Mouse (Mus musculus) hindbrain, embryonic 16.5 days (tissue): ENCODE measurements around the gene Zfp429. TPM values are rescaled to one million over a fixed set of nuclear protein-coding genes. Genes with fewer than 3 reads are reported as not detected.
A peak's percentile ranks its signal among the peaks of the same experiment; 100 is the strongest.
"Not testable (repeated sequence)": the region's sequence is repeated elsewhere in the genome, so short reads cannot be mapped to it uniquely, and the experiment has no call there.

ENCODE experiments used
- ATAC-seq: fragments of 200-750 bp; cut with Nextera tagmentation; 2 replicates; pipeline ENCODE4 v1.8.0; 2017; ENCODE audit warnings: moderate TSS enrichment, moderate library complexity
- H3K27ac ChIP-seq: fragments of 300-500 bp; sonication (generic); 2 replicates; pipeline ENCODE4 v1.5.1; 2014; ENCODE audit warnings: low read depth, mild to moderate bottlenecking, control low read depth, low read length, moderate library complexity
- H3K27me3 ChIP-seq: fragments of 300-500 bp; sonication (generic); replicated peaks from 2 replicates; pipeline ENCODE4 v1.6.1; 2014; ENCODE audit warnings: low read length; ENCODE audit not compliant: control insufficient read depth, insufficient read depth
- H3K36me3 ChIP-seq: fragments of 300-500 bp; sonication (generic); 2 replicates; pipeline ENCODE4 v1.6.1; 2014; ENCODE audit warnings: mild to moderate bottlenecking, low read length, moderate library complexity, mixed read lengths; ENCODE audit not compliant: control insufficient read depth, insufficient read depth
- H3K4me1 ChIP-seq: fragments of 300-500 bp; sonication (generic); 2 replicates; pipeline ENCODE4 v1.6.1; 2014; ENCODE audit warnings: low read depth, low read length; ENCODE audit not compliant: control insufficient read depth, insufficient read depth
- H3K4me2 ChIP-seq: fragments of 300-500 bp; sonication (generic); 2 replicates; pipeline ENCODE4 v1.6.1; 2014; ENCODE audit warnings: mild to moderate bottlenecking, low read length, control low read depth, moderate library complexity
- H3K4me3 ChIP-seq: fragments of 300-500 bp; sonication (generic); 2 replicates; pipeline ENCODE4 v1.5.1; 2014; ENCODE audit warnings: mild to moderate bottlenecking, low read length, control low read depth, moderate library complexity
- H3K9ac ChIP-seq: fragments of 300-500 bp; sonication (generic); 2 replicates; pipeline ENCODE4 v1.6.1; 2014; ENCODE audit warnings: low read depth, mild to moderate bottlenecking, control low read depth, low read length, moderate library complexity
- H3K9me3 ChIP-seq: fragments of 300-500 bp; sonication (generic); 2 replicates; pipeline ENCODE4 v1.6.1; 2014; ENCODE audit warnings: mild to moderate bottlenecking, low read length, moderate library complexity; ENCODE audit not compliant: control insufficient read depth
- WGBS: fragments of 180-500 bp; shearing (Covaris S2); extraction: QIAGEN DNeasy Blood & Tissue Kit; methylation state at CpG from one replicate; pipeline ENCODE4 v1.1.7; 2014; 5-methylcytosine and 5-hydroxymethylcytosine counted together
- polyA plus RNA-seq: library from polyadenylated mRNA; unstranded; fragments of >200 nt; fragmentation: Nextera tagmentation; extraction: Ambion mirVana; gene quantifications from 2 replicates; pipeline ENCODE4 v1.2.1, GENCODE M21; 2015

Gene Zfp429
- polyA plus RNA-seq, 1 experiment from 2014 or later: 4.2 TPM

- H3K4me3 ChIP-seq, H3K9ac ChIP-seq, H3K27me3 ChIP-seq, H3K9me3 ChIP-seq, H3K27ac ChIP-seq, H3K4me1 ChIP-seq, ATAC-seq, H3K36me3 ChIP-seq, H3K4me2 ChIP-seq: not testable (repeated sequence)
- WGBS: 71% methylated on average over 3 of the region's 3 CpGs
Observed at GRCm38 (mm10) chr13:67413634-67414033, 14.0 kb upstream of the Zfp429 start.

DNA sequence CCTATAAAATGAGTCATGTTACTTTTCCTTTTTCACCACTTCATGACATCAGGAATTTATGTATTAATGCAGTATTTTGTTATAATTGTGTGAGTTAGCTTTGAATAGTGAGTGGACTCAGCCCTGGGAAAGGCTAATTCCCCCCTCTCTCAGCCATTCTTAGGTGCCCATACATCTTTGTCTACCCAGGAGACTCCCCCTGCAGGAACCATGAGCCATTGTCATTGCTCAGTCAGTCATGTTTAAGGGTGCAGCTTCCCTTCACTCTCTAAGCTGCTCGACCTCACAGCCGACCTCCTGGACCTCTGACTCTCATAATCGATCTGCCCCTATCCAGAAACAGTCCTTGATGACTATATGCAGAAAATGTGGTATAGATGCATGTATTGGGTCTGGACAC is 23.4 kb downstream of the Zfp429 start:
- not testable (repeated sequence) for H3K4me3 ChIP-seq, H3K9ac ChIP-seq, H3K4me1 ChIP-seq, H3K4me2 ChIP-seq, H3K27me3 ChIP-seq, ATAC-seq, H3K9me3 ChIP-seq, H3K27ac ChIP-seq, H3K36me3 ChIP-seq
- 59% methylated on average over 3 of the region's 3 CpGs for WGBS

GRCm38 (mm10) chr13:67375050-67375911 is 24.3 kb downstream of the Zfp429 start, which contains the start of the genes Gm28041 and Zfp456:
Gm28041 (minus strand) TSS chr13:67375733.
Zfp456 (minus strand) TSS chr13:67375810.
- not testable (repeated sequence) for H3K9me3 ChIP-seq, H3K4me1 ChIP-seq, H3K27me3 ChIP-seq, H3K36me3 ChIP-seq, H3K27ac ChIP-seq
- 17% methylated on average over 13 of the region's 15 CpGs for WGBS
- Histone ChIP-seq H3K9ac (peak within 1 kb of the TSS; percentile 61), H3K4me2 (peak within 1 kb of the TSS; percentile 68), H3K4me3 (peak within 1 kb of the TSS; percentile 46)
- peak; percentile 98 for ATAC-seq

DNA sequence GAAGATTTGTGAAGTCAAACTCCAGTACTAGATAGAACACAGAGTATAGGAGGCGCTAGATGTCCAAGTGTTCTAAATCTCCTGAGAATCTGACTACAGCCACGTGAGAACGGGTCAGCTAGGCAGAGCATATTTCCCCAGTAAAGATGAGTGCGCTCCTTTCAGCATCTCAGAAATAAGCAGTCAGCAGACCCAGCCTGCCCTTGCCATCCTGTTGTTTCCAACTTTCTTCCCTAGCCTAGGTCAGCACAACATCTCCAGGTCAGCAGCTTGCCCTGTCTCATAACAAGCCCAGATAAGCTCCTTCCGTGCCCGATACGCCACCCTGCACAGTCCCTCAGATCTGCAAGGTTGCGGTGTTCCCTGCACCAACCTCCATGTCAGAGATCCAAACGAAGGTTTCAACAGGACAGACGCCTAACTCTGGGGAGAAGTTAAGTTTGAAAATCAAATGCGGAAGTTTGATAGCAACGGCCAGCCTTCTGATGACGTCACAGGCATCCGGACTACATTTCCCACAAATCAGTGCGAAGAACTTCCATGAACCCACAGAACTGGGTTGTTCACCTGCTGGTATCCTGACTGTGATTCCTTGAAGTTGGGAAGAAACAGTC is 39.4 kb downstream of the Zfp429 start, which contains the start of the genes Gm28044 and Zfp953:
Gene Gm28044 (minus strand): TSS at position 406 of the 614 bp plus-strand sequence.
Gene Zfp953 (minus strand): TSS at position 475 of the 614 bp plus-strand sequence.
- H3K27ac ChIP-seq: peak within 1 kb of the TSS; percentile 5; the same call in 1 of the 2 replicates
- H3K27me3 ChIP-seq: no peaks in the 10 kb centered on the region
- ATAC-seq: peak; percentile 97
- H3K36me3 ChIP-seq: no peaks in the 10 kb centered on the region
- peak within 1 kb of the TSS; percentile 57 for H3K4me3 ChIP-seq
- peak within 1 kb of the TSS; percentile 61 for H3K9ac ChIP-seq
- H3K4me1 ChIP-seq: peaks cover 10% of the 10 kb centered on the region
- no peaks in the 10 kb centered on the region for H3K9me3 ChIP-seq
- WGBS: under 1% methylated on average over 15 of the region's 15 CpGs
- H3K4me2 ChIP-seq: peak within 1 kb of the TSS; percentile 91

DNA sequence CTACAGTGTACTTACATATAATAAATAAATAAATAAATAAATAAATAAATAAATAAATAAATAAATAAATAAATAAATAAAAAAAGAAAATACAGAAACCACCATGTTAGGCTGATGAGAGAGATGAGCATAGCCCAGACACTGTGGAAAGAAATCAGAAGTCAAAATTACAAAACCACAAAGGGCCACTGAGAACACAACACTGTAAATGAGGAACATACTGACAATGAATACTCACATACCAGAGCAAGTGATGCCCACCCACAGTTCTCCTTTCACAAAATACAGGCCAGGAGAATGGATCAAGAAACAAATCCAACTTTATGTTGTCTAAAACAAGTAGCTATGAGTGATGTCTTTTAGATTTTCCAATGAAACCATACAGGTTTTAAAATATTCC is 47.8 kb downstream of the Zfp429 start:
- Histone ChIP-seq H3K9me3 (no peaks in the 10 kb centered on the region), H3K36me3 (no peaks in the 10 kb centered on the region), H3K4me2 (no peak overlapping the region), H3K4me1 (no peaks in the 10 kb centered on the region), H3K9ac (no peak overlapping the region), H3K27ac (no peak overlapping the region), H3K4me3 (no peak overlapping the region), H3K27me3 (no peaks in the 10 kb centered on the region)
- no peak for ATAC-seq

GRCm38 (mm10) chr13:67343422-67343821 is 56.2 kb downstream of the Zfp429 start:
- H3K4me1 ChIP-seq: no peaks in the 10 kb centered on the region
- ATAC-seq: no peak
- no peaks in the 10 kb centered on the region for H3K36me3 ChIP-seq
- no peak overlapping the region for H3K27ac ChIP-seq
- H3K4me3 ChIP-seq: no peak overlapping the region
- no peak overlapping the region for H3K9ac ChIP-seq
- H3K9me3 ChIP-seq: no peaks in the 10 kb centered on the region
- 87% methylated on average over 2 of the region's 2 CpGs for WGBS
- H3K4me2 ChIP-seq: no peak overlapping the region
- H3K27me3 ChIP-seq: no peaks in the 10 kb centered on the region

Other genes starting within 250 kb of the Zfp429 start
- 6.3 and 6.4 TPM in 2 replicates for gene Rsl1, start 226.6 kb downstream of the Zfp429 start, polyA plus RNA-seq
- 2.2 and 2.6 TPM in 2 replicates for gene Zfp455, start 205.3 kb downstream of the Zfp429 start, polyA plus RNA-seq
- gene Zfp458, start 121.4 kb downstream of the Zfp429 start, polyA plus RNA-seq: 4.4 and 5.5 TPM in 2 replicates
- 1.0 and 1.1 TPM in 2 replicates for gene Zfp457, start 93.3 kb downstream of the Zfp429 start, polyA plus RNA-seq
- gene Zfp595, start 67.2 kb downstream of the Zfp429 start, polyA plus RNA-seq: 1.4 and 1.5 TPM in 2 replicates
- not detected in 2 replicates for gene Gm28044, start 39.3 kb downstream of the Zfp429 start, polyA plus RNA-seq
- gene Zfp953, start 39.2 kb downstream of the Zfp429 start, polyA plus RNA-seq: 0.58 and 0.60 TPM in 2 replicates
- gene Gm28041, start 24.1 kb downstream of the Zfp429 start, polyA plus RNA-seq: not detected in 2 replicates
- 0.72 and 0.78 TPM in 2 replicates for gene Zfp456, start 24.0 kb downstream of the Zfp429 start, polyA plus RNA-seq
- gene Zfp459, start 21.6 kb upstream of the Zfp429 start, polyA plus RNA-seq: 1.8 TPM in 2 replicates
- gene Zfp874a, start 51.8 kb upstream of the Zfp429 start, polyA plus RNA-seq: 5.7 and 7.1 TPM in 2 replicates
- 3.2 and 3.3 TPM in 2 replicates for gene Zfp874b, start 84.4 kb upstream of the Zfp429 start, polyA plus RNA-seq
- gene Zfp58, start 100.7 kb upstream of the Zfp429 start, polyA plus RNA-seq: 9.8 and 10.5 TPM in 2 replicates
- gene Gm26965, start 126.3 kb upstream of the Zfp429 start, polyA plus RNA-seq: 0.16 TPM in 1 of 2 replicates, not detected in the other
- gene Zfp87, start 126.4 kb upstream of the Zfp429 start, polyA plus RNA-seq: 32.6 and 37.6 TPM in 2 replicates
- 12.3 and 13.6 TPM in 2 replicates for gene Zfp748, start 154.0 kb upstream of the Zfp429 start, polyA plus RNA-seq
- 4.4 and 4.9 TPM in 2 replicates for gene Zfp729b, start 209.9 kb upstream of the Zfp429 start, polyA plus RNA-seq
- 0.16 TPM in 1 of 2 replicates, not detected in the other for gene Gm49345, start 237.9 kb upstream of the Zfp429 start, polyA plus RNA-seq
- 2.1 and 3.1 TPM in 2 replicates for gene Zfp729a, start 238.0 kb upstream of the Zfp429 start, polyA plus RNA-seq